Mouse (Mus musculus) MEL (cell line): ENCODE measurements around the gene Agbl1.

Experiments used
- CTCF ChIP-seq, 3 experiments: IDR thresholded peaks in 2 of 3; conservative IDR thresholded peaks in 1 of 3; 2 replicates each; pipeline ENCODE4 v1.5.1; 2011 to 2012; ENCODE audit warnings: low read length in 3 of 3, low read depth in 2 of 3, mild to moderate bottlenecking in 2 of 3, improper control_type of control experiment in 1 of 3, inconsistent platforms in 1 of 3, mixed read lengths in 1 of 3, moderate library complexity in 1 of 3; ENCODE audit not compliant: control insufficient read depth in 1 of 3, insufficient read depth in 1 of 3, poor library complexity in 1 of 3, severe bottlenecking in 1 of 3
- EP300 ChIP-seq, 2 experiments: IDR thresholded peaks; 2 replicates each; pipeline ENCODE4 v1.6.1; 2011; ENCODE audit warnings: improper control_type of control experiment in 2 of 2, low read length in 2 of 2, low read depth in 1 of 2, mild to moderate bottlenecking in 1 of 2
- JUND ChIP-seq: IDR thresholded peaks from 2 replicates; pipeline ENCODE4 v1.6.1; 2011; ENCODE audit warnings: low read depth, mild to moderate bottlenecking, improper control_type of control experiment, low read length
- POLR2A ChIP-seq, 2 experiments: IDR thresholded peaks; 2 replicates each; pipeline ENCODE4 v1.6.1; 2011 to 2012; ENCODE audit warnings: low read length in 2 of 2, mild to moderate bottlenecking in 2 of 2, control low read depth in 1 of 2, improper control_type of control experiment in 1 of 2, low read depth in 1 of 2, moderate library complexity in 1 of 2; ENCODE audit not compliant: control insufficient read depth in 1 of 2, insufficient read depth in 1 of 2, poor library complexity in 1 of 2

- TF ChIP-seq POLR2A (IDR thresholded peaks at IDR 0.05; ENCODE audit: control insufficient read depth in 1 of 2, insufficient read depth in 1 of 2, low read depth in 1 of 2, low read length in 2 of 2, poor library complexity in 1 of 2), result no peak
- no peak for TF ChIP-seq EP300 (IDR thresholded peaks at IDR 0.05; ENCODE audit: low read depth in 1 of 2, low read length in 2 of 2)
- TF ChIP-seq CTCF (IDR thresholded peaks at IDR 0.05 in 2 of 3, conservative IDR thresholded peaks at IDR 0.05 in 1 of 3; ENCODE audit: control insufficient read depth in 1 of 3, insufficient read depth in 1 of 3, low read depth in 2 of 3, low read length in 3 of 3, poor library complexity in 1 of 3, severe bottlenecking in 1 of 3), result no peak
- TF ChIP-seq JUND, result no peak
These were observed 7.8 kb downstream of the Agbl1 start for GRCm38 (mm10) chr7:76237497-76237896.
